21 mouse cellular contexts compared by ENCODE assay signal in genomic region chr13:98744679-98745078, GRCm38 (mm10). TPM values are rescaled to one million over a fixed set of nuclear protein-coding genes. Genes with fewer than 3 reads are reported as not detected.
DNase-seq lines count a peak whose midpoint lies in the region; ATAC-seq and TF ChIP-seq lines count a peak whose summit lies in the region.
"Had no signal": no experiment of that assay in that cellular context is flagged by ENCODE, and none has a peak within 500 bp of the region (broad histone marks: within the 10 kb centered on the region; RNA-seq: fewer than 3 reads in every experiment).

No protein-coding gene starts in this region.

- H3K4me2 ChIP-seq in liver, embryonic 12.5 days = no peak overlapping the region
- no peak overlapping the region for H3K4me2 ChIP-seq in liver, postnatal 0 days (ENCODE audit: low read depth, low read length)
- no peak overlapping the region for H3K4me2 ChIP-seq in liver, embryonic 13.5 days
- no peak overlapping the region for H3K4me2 ChIP-seq in stomach, postnatal 0 days (replicated peaks; ENCODE audit: low read depth)
- H3K4me2 ChIP-seq: forebrain, embryonic 13.5 days; heart, embryonic 12.5 days had no signal

- no peak overlapping the region for H3K4me3 ChIP-seq in liver, embryonic 12.5 days
- H3K4me3 ChIP-seq in liver, postnatal 0 days (ENCODE audit: low read depth, low read length) = no peak overlapping the region
- no peak overlapping the region for H3K4me3 ChIP-seq in liver, embryonic 13.5 days (replicated peaks)
- no peak overlapping the region for H3K4me3 ChIP-seq in stomach, postnatal 0 days (ENCODE audit: low read depth, low read length)
- no peak overlapping the region for H3K4me3 ChIP-seq in limb, embryonic 10.5 days
- H3K4me3 ChIP-seq: embryonic facial prominence, embryonic 10.5 days; forebrain, embryonic 13.5 days; gastrocnemius, adult 2 months; heart, embryonic 12.5 days; hindbrain, embryonic 10.5 days had no signal

- ATAC-seq in liver, embryonic 12.5 days = peak; percentile 71
- no peak for ATAC-seq in liver, postnatal 0 days
- ATAC-seq in liver, embryonic 13.5 days (ENCODE audit: low read depth) = peak; percentile 72
- peak; percentile 46 for ATAC-seq in megakaryocyte progenitor cell, adult 5-6 weeks (replicated peaks; ENCODE audit: poor library complexity)
- ATAC-seq in stomach, postnatal 0 days (ENCODE audit: low FRiP score, low TSS enrichment) = peak; percentile 82
- ATAC-seq: forebrain, embryonic 13.5 days had no signal

- H3K9ac ChIP-seq in liver, embryonic 12.5 days = no peak overlapping the region
- no peak overlapping the region for H3K9ac ChIP-seq in liver, postnatal 0 days (replicated peaks)
- H3K9ac ChIP-seq in liver, embryonic 13.5 days = no peak overlapping the region
- no peak overlapping the region for H3K9ac ChIP-seq in stomach, postnatal 0 days (ENCODE audit: low read length)
- H3K9ac ChIP-seq: forebrain, embryonic 13.5 days; heart, embryonic 12.5 days had no signal

- WGBS in liver, embryonic 12.5 days (ENCODE audit: insufficient replicate concordance) = 40% methylated on average over 1 of the region's 1 CpGs
- WGBS in liver, postnatal 0 days (ENCODE audit: insufficient replicate concordance) = 53% methylated on average over 1 of the region's 1 CpGs
- WGBS in liver, embryonic 13.5 days (ENCODE audit: insufficient replicate concordance) = 25% methylated on average over 1 of the region's 1 CpGs
- WGBS in stomach, postnatal 0 days = 54% methylated on average over 1 of the region's 1 CpGs
- 86% methylated on average over 1 of the region's 1 CpGs for WGBS in limb, embryonic 10.5 days

- TF ChIP-seq CTCF in liver, postnatal 0 days (IDR thresholded peaks at IDR 0.05; ENCODE audit: low read depth) = no peak
- no peak for TF ChIP-seq CTCF in stomach, postnatal 0 days (IDR thresholded peaks at IDR 0.05; ENCODE audit: low read depth)

- DNase-seq in liver, postnatal 0 days = no peak
- DNase-seq in liver, embryonic 13.5 days = no peak
- DNase-seq in stomach, postnatal 0 days (ENCODE audit: low spot score) = no peak
- DNase-seq in embryo, embryonic 10.5 days (ENCODE audit: low spot score) = no peak
- no peak for DNase-seq in left cerebral cortex, adult 18-20 months (ENCODE audit: low spot score in 2 of 2)
- no peak for DNase-seq in limb, embryonic 10.5 days (ENCODE audit: low spot score)
- DNase-seq: adrenal gland, postnatal 10 days; cerebellum, adult 11 months; cerebellum, adult 9-10 months; cerebellum, postnatal 25 days; gastrocnemius, adult 2 months; gastrocnemius, postnatal 25 days had no signal

- peaks cover 23% of the 10 kb centered on the region for H3K4me1 ChIP-seq in liver, embryonic 12.5 days
- H3K4me1 ChIP-seq in liver, postnatal 0 days (ENCODE audit: insufficient read depth) = no peaks in the 10 kb centered on the region
- H3K4me1 ChIP-seq in liver, embryonic 13.5 days (replicated peaks) = peaks cover 24% of the 10 kb centered on the region
- no peaks in the 10 kb centered on the region for H3K4me1 ChIP-seq in stomach, postnatal 0 days (replicated peaks; ENCODE audit: control insufficient read depth, insufficient read depth)
- no peaks in the 10 kb centered on the region for H3K4me1 ChIP-seq in limb, embryonic 10.5 days
- H3K4me1 ChIP-seq: embryonic facial prominence, embryonic 10.5 days; forebrain, embryonic 13.5 days; heart, embryonic 12.5 days; hindbrain, embryonic 10.5 days had no signal

- H3K9me3 ChIP-seq in liver, embryonic 12.5 days (replicated peaks) = no peaks in the 10 kb centered on the region
- no peaks in the 10 kb centered on the region for H3K9me3 ChIP-seq in liver, postnatal 0 days (ENCODE audit: low read length)
- H3K9me3 ChIP-seq in liver, embryonic 13.5 days (replicated peaks) = no peaks in the 10 kb centered on the region
- no peaks in the 10 kb centered on the region for H3K9me3 ChIP-seq in stomach, postnatal 0 days (ENCODE audit: control insufficient read depth, low read length)
- H3K9me3 ChIP-seq in limb, embryonic 10.5 days (replicated peaks) = no peaks in the 10 kb centered on the region
- H3K9me3 ChIP-seq: embryonic facial prominence, embryonic 10.5 days; forebrain, embryonic 13.5 days; heart, embryonic 12.5 days; hindbrain, embryonic 10.5 days had no signal

- peaks cover 68% of the 10 kb centered on the region for H3K36me3 ChIP-seq in liver, embryonic 12.5 days
- peaks cover 52% of the 10 kb centered on the region for H3K36me3 ChIP-seq in liver, postnatal 0 days (replicated peaks; ENCODE audit: insufficient read depth, low read length)
- H3K36me3 ChIP-seq in liver, embryonic 13.5 days = peaks cover 57% of the 10 kb centered on the region
- peaks cover 12% of the 10 kb centered on the region; the same call in 1 of the 2 replicates for H3K36me3 ChIP-seq in stomach, postnatal 0 days (ENCODE audit: control insufficient read depth, insufficient read depth, low read length)
- peaks cover 75% of the 10 kb centered on the region for H3K36me3 ChIP-seq in limb, embryonic 10.5 days

- H3K27ac ChIP-seq in liver, embryonic 12.5 days = peak overlapping the region; percentile 43; the same call in 1 of the 2 replicates
- H3K27ac ChIP-seq in liver, postnatal 0 days (ENCODE audit: low read depth) = no peak overlapping the region
- H3K27ac ChIP-seq in liver, embryonic 13.5 days = peak overlapping the region; percentile 29; the same call in 1 of the 2 replicates
- no peak overlapping the region for H3K27ac ChIP-seq in stomach, postnatal 0 days (replicated peaks)
- H3K27ac ChIP-seq in limb, embryonic 10.5 days = no peak overlapping the region
- H3K27ac ChIP-seq: embryonic facial prominence, embryonic 10.5 days; forebrain, embryonic 13.5 days; gastrocnemius, adult 2 months; hindbrain, embryonic 10.5 days had no signal

- TF ChIP-seq EP300 in liver, postnatal 0 days (IDR thresholded peaks at IDR 0.05; ENCODE audit: low read depth) = no peak
- no peak for TF ChIP-seq EP300 in stomach, postnatal 0 days (optimal IDR thresholded peaks at IDR 0.05)

- H3K27me3 ChIP-seq in liver, embryonic 12.5 days (replicated peaks) = no peaks in the 10 kb centered on the region
- H3K27me3 ChIP-seq in liver, postnatal 0 days (ENCODE audit: insufficient read depth, low read length) = no peaks in the 10 kb centered on the region
- no peaks in the 10 kb centered on the region for H3K27me3 ChIP-seq in liver, embryonic 13.5 days
- no peaks in the 10 kb centered on the region for H3K27me3 ChIP-seq in stomach, postnatal 0 days (ENCODE audit: control insufficient read depth, insufficient read depth, low read length)
- H3K27me3 ChIP-seq in limb, embryonic 10.5 days (ENCODE audit: low read depth, poor library complexity, severe bottlenecking) = no peaks in the 10 kb centered on the region
- H3K27me3 ChIP-seq: forebrain, embryonic 13.5 days; heart, embryonic 12.5 days had no signal

RNA-seq across cellular contexts. Expression of gene Tmem171, which starts 50.0 kb away (rescaled TPM):
- polyA plus RNA-seq in liver, embryonic 12.5 days (2016; fragmentation: Nextera tagmentation; extraction: Ambion mirVana) = not detected in 2 replicates
- 0.33 and 0.35 TPM in 2 replicates for polyA plus RNA-seq in liver, postnatal 0 days (2015; fragmentation: Nextera tagmentation; extraction: Ambion mirVana)
- polyA plus RNA-seq in liver, embryonic 13.5 days (2015; fragmentation: Nextera tagmentation; extraction: Ambion mirVana) = not detected in 2 replicates
- total RNA-seq in megakaryocyte progenitor cell, adult 5-6 weeks (2015) = 0.57 TPM in 1 of 2 replicates, not detected in the other
- not detected in 2 replicates for total RNA-seq in megakaryocyte progenitor cell, adult 5-6 weeks (2017)
- polyA plus RNA-seq in stomach, postnatal 0 days (2015; fragmentation: Nextera tagmentation; extraction: Ambion mirVana) = 27.4 and 29.6 TPM in 2 replicates
- under 1 TPM in 1 of 2 experiments, not detected in 1; 0.35 TPM for total RNA-seq in left cerebral cortex, adult 18-20 months (2021)
- polyA plus RNA-seq in limb, embryonic 10.5 days (2016; fragmentation: Nextera tagmentation; extraction: Ambion mirVana) = not detected in 2 replicates
- total RNA-seq: granulocyte monocyte progenitor cell, adult 5-6 weeks; MEL had no signal
- polyA plus RNA-seq: brain, embryonic 14.5 days; embryonic facial prominence, embryonic 10.5 days; forebrain, embryonic 13.5 days; hindbrain, embryonic 10.5 days had no signal

Comparison
In these comparisons a context has a peak if more than half of its experiments do, and no peak if none do; other contexts are left out.
1. H3K27ac ChIP-seq: peak in liver, embryonic 12.5 days (single experiment) and liver, embryonic 13.5 days (single experiment); none in liver, postnatal 0 days (single experiment), stomach, postnatal 0 days (single experiment) and limb, embryonic 10.5 days (single experiment).
2. RNA of gene Tmem171, which starts 50.0 kb away (polyA plus RNA-seq): 27.4 to 29.6 TPM in stomach, postnatal 0 days; 0.33 to 0.35 TPM in liver, postnatal 0 days, not detected in liver, embryonic 12.5 days, not detected in limb, embryonic 10.5 days and not detected in liver, embryonic 13.5 days; every median in the first group is over 10 times any median in the second.